Mouse (Mus musculus) heart, embryonic 15.5 days (tissue): ENCODE results near the gene Dnajc30. TPM values are rescaled to one million over a fixed set of nuclear protein-coding genes. Genes with fewer than 3 reads are reported as not detected.

Source experiments
- ATAC-seq: fragments of 200-750 bp; cut with Nextera tagmentation; replicated peaks from 2 replicates; pipeline ENCODE4 v1.8.0; 2017; ENCODE audit warnings: low read depth, moderate TSS enrichment; ENCODE audit not compliant: insufficient number of reproducible peaks, insufficient read depth, low FRiP score
- H3K27ac ChIP-seq: fragments of 300-500 bp; sonication (generic); 2 replicates; pipeline ENCODE4 v1.5.1; 2015; ENCODE audit warnings: mild to moderate bottlenecking, inconsistent platforms
- H3K27me3 ChIP-seq: fragments of 300-500 bp; sonication (generic); 2 replicates; pipeline ENCODE4 v1.6.1; 2015; ENCODE audit warnings: inconsistent platforms
- H3K36me3 ChIP-seq: fragments of 300-500 bp; sonication (generic); 2 replicates; pipeline ENCODE4 v1.6.1; 2015; ENCODE audit warnings: mild to moderate bottlenecking, inconsistent platforms
- H3K4me1 ChIP-seq: fragments of 300-500 bp; sonication (generic); replicated peaks from 2 replicates; pipeline ENCODE4 v1.6.1; 2015; ENCODE audit warnings: inconsistent platforms
- H3K4me2 ChIP-seq: fragments of 300-500 bp; sonication (generic); 2 replicates; pipeline ENCODE4 v1.6.1; 2015; ENCODE audit warnings: inconsistent platforms, mild to moderate bottlenecking, moderate library complexity
- H3K4me3 ChIP-seq: fragments of 300-500 bp; sonication (generic); 2 replicates; pipeline ENCODE4 v1.5.1; 2015; ENCODE audit warnings: mild to moderate bottlenecking, inconsistent platforms
- H3K9ac ChIP-seq: fragments of 300-500 bp; sonication (generic); 2 replicates; pipeline ENCODE4 v1.6.1; 2015; ENCODE audit warnings: mild to moderate bottlenecking, inconsistent platforms
- H3K9me3 ChIP-seq: fragments of 300-500 bp; sonication (generic); replicated peaks from 2 replicates; pipeline ENCODE4 v1.6.1; 2016; ENCODE audit warnings: inconsistent platforms
- WGBS: fragments of 180-500 bp; shearing (Covaris S2); methylation state at CpG from one replicate; pipeline ENCODE4 v1.1.7; 2015; ENCODE audit warnings: mixed read lengths; 5-methylcytosine and 5-hydroxymethylcytosine counted together
- polyA plus RNA-seq: library from polyadenylated mRNA; unstranded; fragments of >200 nt; fragmentation: Nextera tagmentation; extraction: Ambion mirVana; gene quantifications from 2 replicates; pipeline ENCODE4 v1.2.1, GENCODE M21; 2015

Gene Dnajc30
- polyA plus RNA-seq, 1 experiment from 2014 or later, result 27.2 TPM

DNA sequence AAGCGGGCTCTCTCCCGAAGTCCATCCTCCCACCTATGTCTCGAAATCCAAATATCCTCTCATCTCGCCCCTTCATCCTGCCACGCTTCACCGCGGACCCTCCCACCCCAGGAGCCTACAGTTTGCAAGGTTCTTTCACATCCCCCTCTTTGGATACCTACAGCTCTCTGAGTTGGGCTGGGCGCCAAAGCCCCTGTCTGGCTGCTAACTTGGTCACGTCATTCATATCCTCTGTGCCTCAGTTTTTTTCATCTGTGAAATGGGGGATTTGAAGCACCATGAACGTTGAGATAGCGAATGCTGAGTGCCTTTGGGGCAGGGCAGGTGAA, 14.4 kb downstream of the Dnajc30 start:
- peak; percentile 3; the same call in 1 of the 2 replicates for ATAC-seq
- no peak overlapping the region for H3K27ac ChIP-seq
- peak overlapping the region; percentile 99 for H3K4me2 ChIP-seq
- H3K36me3 ChIP-seq, result no peaks in the 10 kb centered on the region
- no peaks in the 10 kb centered on the region for H3K9me3 ChIP-seq
- no peaks in the 10 kb centered on the region for H3K27me3 ChIP-seq
- peak overlapping the region; percentile 86 for H3K9ac ChIP-seq
- H3K4me3 ChIP-seq, result peak overlapping the region; percentile 83
- WGBS, result under 1% methylated on average over 11 of the region's 11 CpGs
- peaks cover 17% of the 10 kb centered on the region for H3K4me1 ChIP-seq

DNA sequence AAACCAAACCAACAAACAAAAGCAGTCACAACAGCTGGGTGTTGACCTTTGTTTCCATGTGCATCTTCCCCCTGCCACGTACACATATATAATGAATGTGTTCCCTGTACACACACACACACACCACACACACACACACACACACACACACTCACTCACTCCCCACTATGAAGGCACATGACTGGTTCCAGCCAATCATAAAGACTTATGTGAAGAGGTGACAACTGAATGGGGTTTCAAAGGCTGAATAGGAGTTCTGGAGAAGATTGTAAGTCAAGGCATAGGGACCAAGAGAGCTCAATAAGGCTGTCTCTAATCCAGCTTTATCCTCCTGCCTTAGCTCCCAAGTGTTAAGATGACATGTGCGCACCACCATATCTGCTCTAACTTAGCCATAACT, 15.6 kb downstream of the Dnajc30 start:
- H3K27me3 ChIP-seq, result peaks cover under 1% of the 10 kb centered on the region
- H3K9me3 ChIP-seq, result no peaks in the 10 kb centered on the region
- H3K36me3 ChIP-seq, result no peaks in the 10 kb centered on the region
- ATAC-seq, result no peak
- no peak overlapping the region for H3K4me3 ChIP-seq
- no peak overlapping the region for H3K27ac ChIP-seq
- H3K4me2 ChIP-seq, result no peak overlapping the region
- H3K9ac ChIP-seq, result no peak overlapping the region
- WGBS, result 90% methylated on average over 2 of the region's 2 CpGs
- H3K4me1 ChIP-seq, result peaks cover 12% of the 10 kb centered on the region

DNA sequence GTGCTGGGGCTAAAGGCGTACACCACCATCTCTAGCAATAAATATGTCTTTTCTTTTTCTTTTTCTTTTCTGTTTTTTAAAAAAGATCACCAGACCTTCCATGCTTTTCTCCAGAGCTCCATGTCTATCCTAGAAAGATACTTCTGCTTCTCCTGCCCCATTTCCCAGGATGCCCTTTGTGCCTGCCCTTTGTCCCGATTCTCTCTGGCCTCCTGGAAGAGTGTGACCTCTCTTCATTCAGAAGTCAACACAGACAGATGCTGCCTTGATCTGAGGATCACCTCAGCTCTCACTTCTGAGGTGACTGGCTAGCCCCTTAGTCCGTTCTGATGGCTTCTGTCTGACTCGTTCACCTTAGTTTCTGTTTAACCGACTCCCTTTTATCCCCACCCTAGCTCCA, 16.5 kb downstream of the Dnajc30 start:
- ATAC-seq, result no peak
- H3K4me1 ChIP-seq, result peaks cover 12% of the 10 kb centered on the region
- H3K4me3 ChIP-seq, result no peak overlapping the region
- H3K4me2 ChIP-seq, result no peak overlapping the region
- no peaks in the 10 kb centered on the region for H3K36me3 ChIP-seq
- WGBS, result 72% methylated on average over 5 of the region's 5 CpGs
- no peak overlapping the region for H3K9ac ChIP-seq
- H3K27me3 ChIP-seq, result peaks cover 8% of the 10 kb centered on the region
- H3K9me3 ChIP-seq, result no peaks in the 10 kb centered on the region
- no peak overlapping the region for H3K27ac ChIP-seq

DNA sequence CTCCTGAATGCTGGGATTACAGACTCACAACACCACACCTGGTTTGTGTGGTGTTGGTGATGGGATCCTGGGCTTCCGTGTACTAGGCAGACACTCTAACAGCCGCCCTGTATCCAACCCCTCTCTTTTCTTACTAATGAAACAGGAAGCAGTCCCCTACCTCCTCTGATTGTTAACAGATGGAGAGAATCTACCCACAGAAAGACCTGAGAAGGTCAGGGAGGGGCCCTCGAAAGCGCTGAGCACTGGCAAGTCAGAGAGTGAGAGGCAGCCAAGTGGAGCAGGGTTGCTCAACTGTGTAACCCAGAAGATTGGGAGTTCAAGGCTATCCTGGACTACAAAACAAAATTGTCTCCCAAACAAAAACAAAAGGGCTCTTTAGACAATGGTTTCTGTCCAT, 22.9 kb downstream of the Dnajc30 start:
- H3K9me3 ChIP-seq, result no peaks in the 10 kb centered on the region
- whole genome bisulfite sequencing, result 56% methylated on average over 4 of the region's 4 CpGs

DNA sequence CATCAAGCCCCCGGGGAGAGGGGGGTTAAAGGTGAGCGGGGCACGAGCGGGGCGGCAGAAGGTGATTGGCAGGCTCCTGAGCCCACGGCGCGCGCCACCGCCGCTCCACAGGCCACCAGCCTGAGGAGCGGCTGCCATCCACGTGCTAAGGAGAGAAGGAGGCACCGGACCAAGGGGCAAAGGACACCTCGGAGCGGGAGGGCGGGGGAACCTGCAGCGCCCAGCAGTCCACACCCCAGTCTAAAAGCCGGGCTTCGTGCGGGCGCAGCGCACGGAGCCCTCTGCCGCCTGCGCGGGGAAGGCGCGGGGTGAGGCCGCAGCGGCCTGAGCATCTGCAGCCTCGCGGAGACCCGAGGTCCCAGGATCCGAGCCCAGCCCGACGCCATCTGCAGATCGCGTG, 25.7 kb downstream of the Dnajc30 start, which contains the start of gene Mlxipl:
TSS of gene Mlxipl (plus strand) at position 238 of the 400 bp plus-strand sequence.
- no peaks in the 10 kb centered on the region for H3K9me3 ChIP-seq
- peak within 1 kb of the TSS; percentile 49 for H3K4me2 ChIP-seq
- H3K4me1 ChIP-seq, result peaks cover 5% of the 10 kb centered on the region; the same call in 1 of the 2 replicates
- WGBS, result 3% methylated on average over 38 of the region's 39 CpGs
- no peak within 1 kb of the TSS for H3K9ac ChIP-seq
- H3K27me3 ChIP-seq, result peaks cover 78% of the 10 kb centered on the region
- no peak for ATAC-seq
- H3K4me3 ChIP-seq, result peak within 1 kb of the TSS; percentile 23
- no peak within 1 kb of the TSS for H3K27ac ChIP-seq
- H3K36me3 ChIP-seq, result no peaks in the 10 kb centered on the region

More for the DNA sequence above, 22.9 kb downstream of the Dnajc30 start:
- H3K9ac ChIP-seq, result no peak overlapping the region
- no peaks in the 10 kb centered on the region for H3K36me3 ChIP-seq
- peaks cover 63% of the 10 kb centered on the region for H3K27me3 ChIP-seq
- no peak for ATAC-seq
- no peak overlapping the region for H3K4me3 ChIP-seq
- peaks cover 5% of the 10 kb centered on the region; the same call in 1 of the 2 replicates for H3K4me1 ChIP-seq
- H3K27ac ChIP-seq, result no peak overlapping the region
- no peak overlapping the region for H3K4me2 ChIP-seq

DNA sequence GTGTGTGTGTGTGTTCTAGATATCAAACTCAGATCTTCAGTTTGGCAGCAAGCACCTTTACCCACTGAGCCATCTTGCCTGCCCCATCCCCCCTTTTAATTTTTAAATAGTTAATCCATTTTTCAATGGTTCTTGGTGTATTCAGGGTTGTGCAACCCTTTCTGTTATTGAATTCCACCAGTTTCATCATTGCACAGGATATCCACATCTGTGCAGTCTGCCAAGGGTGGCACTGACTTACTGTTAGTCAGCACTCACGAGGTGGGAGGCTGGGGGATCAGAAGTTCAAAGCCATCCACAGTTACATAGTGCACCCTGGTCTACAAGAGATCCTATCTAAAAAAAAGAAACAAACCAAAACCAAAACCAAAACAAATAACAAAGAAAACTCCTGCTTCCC, 37.0 kb downstream of the Dnajc30 start:
- Histone ChIP-seq H3K9me3 (no peaks in the 10 kb centered on the region), H3K36me3 (no peaks in the 10 kb centered on the region), H3K27me3 (peaks cover 32% of the 10 kb centered on the region), H3K27ac (no peak overlapping the region), H3K9ac (no peak overlapping the region), H3K4me1 (no peaks in the 10 kb centered on the region), H3K4me2 (no peak overlapping the region), H3K4me3 (no peak overlapping the region)
- 56% methylated on average over 1 of the region's 1 CpGs for WGBS
- no peak for ATAC-seq

DNA sequence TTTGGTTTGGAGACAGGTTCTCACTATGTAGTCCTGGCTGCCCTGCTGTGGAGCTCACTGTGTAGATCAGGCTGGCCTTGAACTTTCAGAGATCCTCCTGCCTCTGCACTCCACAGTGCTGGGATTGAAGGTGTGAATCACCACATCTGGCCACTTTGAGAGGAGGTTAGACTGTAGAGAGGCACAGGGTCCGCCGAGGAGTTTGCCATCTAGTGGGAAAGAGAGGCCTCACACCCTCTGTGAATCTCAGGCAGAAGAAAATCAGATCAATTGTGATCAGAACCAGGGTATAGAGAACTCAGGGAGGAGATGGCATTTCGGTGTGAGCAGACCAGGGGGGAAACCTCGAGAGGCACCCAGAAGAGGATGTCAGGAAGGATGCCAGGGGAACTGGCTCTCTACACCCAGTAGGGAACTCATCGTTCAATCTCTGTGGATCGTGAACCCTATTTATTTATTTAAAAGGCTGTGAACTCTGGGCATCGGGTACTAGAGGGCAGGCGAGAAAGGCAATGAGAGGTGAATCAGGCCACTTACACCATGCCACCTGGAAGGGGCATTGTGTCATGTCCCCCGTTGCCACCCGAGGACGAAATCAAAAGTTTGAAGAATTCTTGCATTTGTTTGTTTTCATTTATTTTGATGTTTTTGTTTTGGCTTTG, 40.1 kb downstream of the Dnajc30 start:
- no peaks in the 10 kb centered on the region for H3K36me3 ChIP-seq
- H3K27ac ChIP-seq, result no peak overlapping the region
- WGBS, result 58% methylated on average over 11 of the region's 11 CpGs
- peaks cover 19% of the 10 kb centered on the region for H3K4me1 ChIP-seq
- no peak overlapping the region for H3K4me3 ChIP-seq
- H3K9ac ChIP-seq, result no peak overlapping the region
- no peaks in the 10 kb centered on the region for H3K9me3 ChIP-seq
- peaks cover 53% of the 10 kb centered on the region for H3K27me3 ChIP-seq
- H3K4me2 ChIP-seq, result no peak overlapping the region
- ATAC-seq, result no peak

DNA sequence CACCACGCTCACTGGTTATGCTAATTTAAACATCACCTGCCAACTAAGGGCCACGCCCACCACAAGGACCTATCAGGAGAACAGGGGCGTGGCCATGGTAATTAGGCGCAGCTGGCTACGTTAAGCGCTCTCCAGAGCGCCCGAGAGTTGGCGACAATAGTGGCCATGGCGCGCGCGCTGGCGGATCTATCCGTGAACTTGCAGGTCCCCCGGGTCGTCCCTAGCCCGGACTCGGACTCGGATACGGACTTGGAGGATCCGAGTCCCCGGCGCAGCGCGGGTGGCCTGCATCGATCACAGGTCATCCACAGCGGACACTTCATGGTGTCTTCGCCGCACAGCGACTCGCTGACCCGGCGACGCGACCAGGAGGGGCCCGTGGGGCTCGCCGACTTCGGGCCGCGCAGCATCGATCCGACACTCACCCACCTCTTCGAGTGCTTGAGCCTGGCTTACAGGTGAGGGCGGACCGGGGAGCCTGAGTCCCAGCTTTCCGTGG, 42.8 kb downstream of the Dnajc30 start:
- peaks cover 69% of the 10 kb centered on the region for H3K27me3 ChIP-seq

DNA sequence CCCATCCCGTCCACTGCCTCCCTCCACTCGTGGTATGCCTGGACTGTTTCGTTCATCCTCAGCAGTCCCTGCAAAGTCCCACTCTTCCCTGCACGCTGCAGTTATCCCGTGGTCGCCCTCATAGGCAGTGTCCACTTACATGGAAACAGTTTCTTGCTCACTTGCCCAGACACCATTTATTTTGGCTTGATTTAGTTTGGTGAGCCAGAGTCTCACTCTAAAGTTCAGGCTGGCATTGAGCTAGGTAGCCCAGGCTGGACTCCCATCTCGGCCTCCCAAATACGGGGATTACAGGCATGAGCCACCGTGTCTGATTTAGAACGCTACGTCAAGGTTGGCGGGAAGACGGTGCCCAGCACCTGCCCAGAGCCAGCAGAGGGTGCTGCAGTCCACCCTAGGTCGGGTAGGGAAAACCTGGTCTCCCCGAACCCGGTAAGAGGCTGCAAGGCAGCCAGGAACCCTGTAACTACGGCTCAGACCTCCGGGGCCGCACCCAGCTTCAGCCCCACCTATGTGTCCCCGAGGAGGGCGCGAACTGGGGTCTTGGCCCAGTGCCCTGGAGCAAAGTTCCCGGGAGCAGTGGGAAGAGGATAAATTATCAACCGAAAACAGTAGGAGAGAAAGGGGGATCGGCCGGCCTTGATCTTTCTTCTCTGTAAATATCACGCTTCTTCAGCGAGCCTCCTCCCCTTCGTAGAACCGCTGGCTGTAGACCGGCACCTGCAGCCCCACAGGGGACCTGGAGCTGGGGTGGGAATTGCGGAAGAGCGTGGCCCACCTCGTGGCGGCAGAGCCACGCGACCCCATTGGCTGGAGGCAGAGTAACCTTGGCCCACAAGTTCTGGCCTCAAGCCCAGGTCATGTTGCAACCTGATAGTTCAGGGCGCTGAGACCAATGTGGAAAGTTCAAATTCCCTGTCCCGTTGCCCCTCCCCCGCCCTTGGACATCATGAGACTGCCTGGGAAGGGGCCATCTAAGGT, 43.8 kb downstream of the Dnajc30 start:
- Histone ChIP-seq H3K27me3 (peaks cover 69% of the 10 kb centered on the region), H3K4me1 (peaks cover 19% of the 10 kb centered on the region)

More for the DNA sequence above, 42.8 kb downstream of the Dnajc30 start:
- Histone ChIP-seq H3K4me2 (peak overlapping the region; percentile 94), H3K4me1 (peaks cover 19% of the 10 kb centered on the region), H3K9me3 (no peaks in the 10 kb centered on the region), H3K36me3 (no peaks in the 10 kb centered on the region), H3K27ac (no peak overlapping the region), H3K4me3 (peak overlapping the region; percentile 56), H3K9ac (peak overlapping the region; percentile 56)
- under 1% methylated on average over 48 of the region's 48 CpGs for WGBS
- peak; percentile 63 for ATAC-seq

DNA sequence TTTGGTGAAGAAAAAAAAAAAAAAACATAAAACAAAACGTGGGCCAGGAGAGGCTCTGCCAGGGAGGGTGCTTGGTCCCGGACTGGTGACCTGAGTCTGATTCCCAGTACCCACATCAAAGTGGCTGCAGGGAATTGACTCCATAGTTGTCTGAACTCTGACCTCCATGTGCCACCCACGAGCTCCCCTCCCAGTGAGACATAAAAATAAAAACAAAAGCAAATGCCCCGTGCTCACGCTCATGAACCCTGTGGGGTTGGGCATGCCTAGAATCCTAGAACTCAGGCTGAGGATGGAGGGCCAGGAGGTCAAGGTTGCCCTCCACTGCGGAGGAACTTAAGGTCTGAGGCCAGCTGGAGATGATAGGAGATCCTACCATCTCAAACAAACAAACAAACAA, 45.0 kb downstream of the Dnajc30 start:
- Histone ChIP-seq H3K27me3 (peaks cover 58% of the 10 kb centered on the region), H3K4me2 (no peak overlapping the region), H3K4me3 (no peak overlapping the region), H3K9me3 (no peaks in the 10 kb centered on the region), H3K9ac (no peak overlapping the region), H3K4me1 (peaks cover 19% of the 10 kb centered on the region), H3K36me3 (no peaks in the 10 kb centered on the region), H3K27ac (no peak overlapping the region)
- 64% methylated on average over 6 of the region's 6 CpGs for WGBS
- ATAC-seq, result no peak

More for the DNA sequence above, 43.8 kb downstream of the Dnajc30 start:
- peak; percentile 36; the same call in 1 of the 2 replicates for ATAC-seq
- Histone ChIP-seq H3K9ac (no peak overlapping the region), H3K36me3 (no peaks in the 10 kb centered on the region), H3K27ac (no peak overlapping the region), H3K9me3 (no peaks in the 10 kb centered on the region), H3K4me2 (peak overlapping the region; percentile 94), H3K4me3 (peak overlapping the region; percentile 56)
- 10% methylated on average over 40 of the region's 40 CpGs for WGBS

DNA sequence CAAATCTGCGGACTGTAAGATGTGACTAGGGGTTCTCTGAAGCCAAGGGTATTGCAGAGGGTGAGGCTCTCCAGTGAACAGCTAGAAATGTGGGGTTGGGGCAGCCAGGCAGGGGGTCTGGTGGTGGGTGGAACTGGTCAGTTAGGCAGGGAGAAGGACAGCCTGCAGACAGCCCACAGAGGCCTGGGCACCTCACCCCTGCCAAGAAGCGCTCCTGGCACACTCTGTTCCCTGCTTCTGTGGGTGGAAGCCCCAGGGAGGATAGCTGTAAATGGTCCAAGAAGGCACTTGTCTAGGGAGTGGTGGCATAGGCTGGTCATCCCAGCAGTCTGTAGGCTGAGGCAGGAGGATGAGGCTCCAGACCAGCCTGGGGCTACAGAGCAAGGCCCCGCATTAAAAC, 45.4 kb downstream of the Dnajc30 start:
- H3K27ac ChIP-seq, result no peak overlapping the region
- no peak overlapping the region for H3K9ac ChIP-seq
- peaks cover 19% of the 10 kb centered on the region for H3K4me1 ChIP-seq
- no peak for ATAC-seq
- H3K4me3 ChIP-seq, result no peak overlapping the region
- WGBS, result 83% methylated on average over 3 of the region's 3 CpGs
- no peaks in the 10 kb centered on the region for H3K9me3 ChIP-seq
- H3K27me3 ChIP-seq, result peaks cover 54% of the 10 kb centered on the region
- H3K36me3 ChIP-seq, result no peaks in the 10 kb centered on the region
- H3K4me2 ChIP-seq, result no peak overlapping the region
